Mouse (Mus musculus) left cerebral cortex, adult 8-10 months (tissue): ENCODE results near the gene Med16. TPM values are rescaled to one million over a fixed set of nuclear protein-coding genes. Genes with fewer than 3 reads are reported as not detected.

Source experiments
- DNase-seq, 2 experiments: peaks; one replicate each; pipeline ENCODE4 v3.0.0; 2022; ENCODE audit warnings: low spot score in 2 of 2
- total RNA-seq, 4 experiments: library from RNA; stranded (reverse); gene quantifications; 2 replicates each; pipeline ENCODE4 v1.2.4; 2022

The Med16 gene
- total RNA-seq, 4 experiments from 2014 or later: 51.9 to 68.0 (median 61.4) TPM

- DNase-seq: no peak
These were observed 8.9 kb upstream of the Med16 start for GRCm38 (mm10) chr10:79917532-79918100.

- peak; percentile 70 to 74 for DNase-seq
These were observed 8.2 kb upstream of the Med16 start, which contains the start of gene Kiss1r for GRCm38 (mm10) chr10:79916808-79917531. TSS of gene Kiss1r (plus strand) at chr10:79916971.

DNA sequence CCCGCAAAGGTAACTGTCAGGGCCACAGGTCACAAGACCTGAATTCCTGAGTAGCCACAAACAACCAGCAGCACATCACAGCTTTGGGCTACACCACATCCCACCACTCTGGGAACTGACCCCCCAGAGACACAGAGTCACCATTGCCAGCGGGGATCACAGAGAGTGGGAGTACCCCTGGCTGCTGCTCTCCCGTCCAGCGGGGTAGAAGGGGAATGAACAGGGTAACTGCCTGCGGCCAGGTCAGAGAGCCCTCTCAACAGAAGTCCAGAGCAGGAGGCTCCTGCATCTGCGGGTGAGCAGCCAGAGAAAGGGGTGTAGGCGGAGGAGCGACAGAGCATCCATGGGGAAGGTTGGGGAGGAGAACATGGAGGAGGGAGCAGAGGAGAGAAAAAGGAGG, 7.4 kb upstream of the Med16 start:
- DNase-seq: no peak

DNA sequence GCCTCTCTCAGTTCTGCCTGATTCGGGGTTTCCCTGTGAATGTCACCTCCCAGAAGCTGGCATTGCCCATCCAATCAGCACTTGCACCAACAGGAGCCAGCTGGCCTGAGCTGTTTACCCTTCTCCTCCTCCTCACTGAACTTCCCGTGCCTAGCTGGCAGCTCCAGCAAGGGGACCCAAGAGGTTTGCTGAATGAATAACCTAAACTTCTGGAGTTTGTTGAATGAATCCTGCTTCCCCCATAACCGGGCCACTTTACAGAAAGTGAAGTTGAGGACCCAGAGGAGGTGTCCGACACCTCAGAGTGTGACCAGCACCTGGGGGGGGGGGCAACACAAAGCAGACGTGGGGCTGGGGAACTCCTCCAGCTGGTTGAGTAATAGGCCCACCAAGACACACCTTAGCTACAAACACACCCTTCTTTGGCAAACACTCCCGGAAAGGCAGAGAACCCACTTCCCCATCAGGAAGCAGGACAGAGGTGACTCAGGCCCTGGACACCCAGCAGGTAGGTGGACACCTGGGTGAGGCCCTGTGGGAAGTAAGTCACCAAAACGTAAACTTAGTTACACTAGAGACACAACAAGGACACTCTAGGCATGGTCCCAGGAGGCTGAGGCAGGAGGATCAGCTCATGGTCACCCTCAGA, 6.3 kb upstream of the Med16 start:
- no peak for DNase-seq

DNA sequence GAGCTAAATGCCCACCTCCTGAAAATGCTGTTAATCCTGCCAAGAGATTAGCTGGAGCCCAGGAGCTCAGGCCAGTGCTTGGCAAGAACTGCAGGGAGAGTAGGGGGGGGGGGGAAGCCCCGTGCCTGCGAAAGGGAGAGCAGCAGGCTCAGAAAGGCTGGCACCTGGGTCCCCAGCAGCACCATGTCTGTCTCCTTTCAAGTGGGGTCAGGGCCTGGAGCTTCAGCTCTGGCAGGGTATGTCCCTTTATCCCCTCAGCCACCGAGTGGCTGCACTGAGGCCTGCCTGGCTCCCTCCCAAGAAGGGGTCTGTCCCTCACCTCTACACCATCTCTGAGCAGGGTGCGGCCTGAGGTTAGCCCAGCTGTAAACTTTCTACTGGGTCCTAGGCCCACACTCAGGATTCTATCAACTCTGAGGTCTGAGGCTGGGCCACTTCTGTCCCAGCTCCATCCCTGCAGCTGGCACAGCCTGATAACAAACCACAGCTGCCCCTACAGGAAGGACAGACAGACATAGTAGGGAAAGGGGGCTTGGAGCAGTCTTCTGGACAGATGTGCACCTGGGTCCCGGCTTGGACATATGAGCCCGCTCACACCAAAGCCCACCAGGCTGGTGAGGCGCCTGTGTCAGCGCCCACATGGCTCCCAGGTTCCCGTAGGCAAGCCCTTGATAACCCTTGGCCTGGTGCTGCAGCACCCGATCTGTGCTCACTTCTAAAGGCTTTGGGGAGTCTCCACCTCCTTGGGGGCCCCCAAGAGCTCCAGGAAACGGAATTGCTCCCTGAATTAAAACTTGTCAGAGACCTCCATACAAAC, 5.6 kb upstream of the Med16 start:
- no peak for DNase-seq

DNA sequence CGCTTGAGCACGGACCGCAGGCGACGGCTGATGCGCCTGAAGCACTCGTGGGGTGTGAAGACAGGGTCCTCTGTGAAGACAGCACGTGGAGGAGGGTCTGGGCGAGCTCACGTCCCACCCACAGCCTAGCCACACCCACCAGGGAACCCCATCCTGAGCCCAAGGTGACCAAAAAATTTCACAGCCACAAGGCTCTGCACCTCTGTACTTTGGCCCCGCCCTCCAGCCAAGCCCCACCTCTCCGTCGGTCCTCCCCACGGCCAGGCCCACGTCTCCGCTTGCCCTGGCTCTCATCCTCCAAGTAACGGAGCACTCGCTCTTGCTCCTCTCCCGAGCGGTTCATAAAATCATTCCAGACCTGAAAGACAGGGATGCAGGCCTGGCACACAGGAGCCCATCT, 3.7 kb upstream of the Med16 start:
- DNase-seq: no peak

GRCm38 (mm10) chr10:79910556-79910955, 1.8 kb upstream of the Med16 start, which contains the start of gene Gm26602:
TSS of gene Gm26602 (plus strand) at chr10:79910856.
- no peak for DNase-seq

GRCm38 (mm10) chr10:79909092-79909922, 584 bp upstream of the Med16 start:
- DNase-seq: peak in 1 of 2 experiments; percentile 67

DNA sequence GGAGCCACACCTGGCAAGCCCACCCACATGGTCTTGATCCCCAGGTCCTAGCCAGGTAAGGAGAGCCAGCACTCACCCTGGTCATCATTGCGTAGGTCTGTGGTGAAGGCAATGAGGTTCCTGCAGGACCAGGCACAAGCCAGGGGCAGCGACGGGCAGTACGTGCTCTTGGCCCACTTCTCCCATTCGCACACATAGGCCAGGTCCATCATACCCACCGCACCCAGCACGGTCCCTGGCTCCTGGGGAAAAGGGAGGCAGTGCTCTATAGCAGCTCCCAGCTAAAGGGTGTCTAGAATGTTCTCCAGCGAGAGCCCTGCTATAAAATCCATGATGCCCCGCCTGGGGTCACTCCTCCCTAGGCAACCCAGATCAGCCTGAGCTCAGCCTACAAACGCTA, 1.3 kb downstream of the Med16 start:
- DNase-seq: no peak

DNA sequence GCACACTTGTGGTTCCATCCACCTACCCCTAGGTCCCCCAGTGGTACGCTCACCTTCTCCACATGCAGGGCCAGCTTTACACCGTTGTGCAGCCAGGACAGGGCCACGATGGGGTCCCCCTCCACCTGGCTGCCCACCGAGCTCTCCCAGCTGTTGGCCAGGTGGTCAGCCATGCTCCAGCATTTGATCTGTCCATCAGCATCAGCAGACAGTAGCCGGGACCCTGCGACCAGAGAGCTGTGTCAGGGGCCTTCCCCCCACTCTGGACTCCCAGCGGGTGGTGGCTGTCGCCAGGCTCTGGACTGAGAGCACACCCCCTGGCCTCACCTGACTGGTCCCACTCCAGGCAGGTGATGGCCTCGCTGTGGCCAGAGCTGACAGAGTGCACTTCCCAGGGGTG, 2.0 kb downstream of the Med16 start:
- no peak for DNase-seq

DNA sequence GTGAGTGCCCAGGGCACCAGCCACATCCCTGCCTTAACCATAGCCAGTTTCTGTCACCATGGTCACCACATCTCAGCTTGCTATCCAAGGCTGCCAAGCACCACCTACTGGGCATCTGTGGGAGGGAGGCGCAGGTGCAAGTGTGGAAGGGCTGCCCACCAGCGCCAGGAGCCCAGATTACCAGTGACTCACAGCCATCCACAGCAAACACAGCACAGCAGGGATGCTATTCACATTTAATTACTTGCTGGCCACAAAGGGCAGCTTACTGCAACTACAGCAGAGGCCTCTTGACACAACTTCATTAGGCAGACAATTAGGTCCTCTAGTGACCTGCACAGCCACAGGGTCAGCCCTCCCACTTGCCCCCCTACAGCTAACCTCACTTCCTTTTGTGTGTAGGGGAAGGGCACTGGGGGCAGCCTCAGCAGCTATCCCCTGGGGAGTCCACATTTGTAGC, 7.7 kb downstream of the Med16 start:
- DNase-seq: peak in 1 of 2 experiments; percentile 93

GRCm38 (mm10) chr10:79897316-79898245, 11.1 kb downstream of the Med16 start:
- DNase-seq: no peak

DNA sequence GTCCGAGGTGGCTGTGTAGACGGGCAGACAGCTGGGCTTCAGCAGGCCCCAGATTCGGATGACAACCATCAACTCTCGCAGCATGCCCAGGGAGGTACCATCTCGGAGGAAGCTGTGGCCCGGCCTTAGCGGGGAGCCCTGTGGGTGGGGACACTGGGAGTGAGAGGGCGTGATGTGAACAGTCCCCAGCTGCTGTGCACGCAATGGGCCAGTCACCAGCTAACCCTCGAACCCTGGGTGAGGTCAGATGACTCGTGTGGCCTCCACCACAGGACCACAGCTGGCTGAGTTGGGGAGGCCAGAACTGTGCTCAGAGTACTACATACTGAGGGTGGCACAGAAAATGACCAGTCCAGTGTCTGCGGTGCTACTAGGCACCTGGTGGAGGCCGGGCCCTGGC, 11.9 kb downstream of the Med16 start:
- DNase-seq: no peak

GRCm38 (mm10) chr10:79896306-79896705, 12.4 kb downstream of the Med16 start:
- DNase-seq: no peak

DNA sequence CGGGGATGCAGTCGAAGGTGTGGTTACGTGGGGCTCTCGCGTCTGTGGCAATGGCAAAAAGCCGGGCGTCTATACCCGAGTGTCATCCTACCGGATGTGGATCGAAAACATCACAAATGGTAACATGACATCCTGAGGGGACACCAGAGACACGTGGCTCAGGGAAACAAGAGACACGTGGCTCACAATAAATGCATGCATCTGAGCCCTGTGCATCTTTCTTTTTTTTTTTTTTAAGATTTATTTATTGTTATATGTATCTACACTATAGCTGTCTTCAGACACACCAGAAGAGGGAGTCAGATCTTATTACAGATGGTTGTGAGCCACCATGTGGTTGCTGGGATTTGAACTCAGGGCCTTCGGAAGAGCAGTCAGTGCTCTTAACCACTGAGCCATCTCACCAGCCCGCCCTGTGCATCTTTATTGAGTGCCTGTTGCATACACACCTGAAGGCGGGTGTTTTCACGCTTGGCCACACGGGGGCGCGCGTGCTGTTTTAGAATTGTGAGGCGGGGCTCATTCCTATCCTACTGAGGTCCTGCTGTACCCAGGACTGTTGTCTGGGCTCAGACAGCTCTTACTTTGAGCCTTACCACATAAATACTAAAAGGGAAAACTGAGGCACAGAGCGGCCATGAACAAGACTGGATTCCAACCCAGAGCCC, 16.1 kb downstream of the Med16 start:
- peak; percentile 58 to 72 for DNase-seq

GRCm38 (mm10) chr10:79890670-79891069, 18.1 kb downstream of the Med16 start, which contains the start of gene Cfd:
TSS of gene Cfd (plus strand) at chr10:79890853.
- DNase-seq: no peak

DNA sequence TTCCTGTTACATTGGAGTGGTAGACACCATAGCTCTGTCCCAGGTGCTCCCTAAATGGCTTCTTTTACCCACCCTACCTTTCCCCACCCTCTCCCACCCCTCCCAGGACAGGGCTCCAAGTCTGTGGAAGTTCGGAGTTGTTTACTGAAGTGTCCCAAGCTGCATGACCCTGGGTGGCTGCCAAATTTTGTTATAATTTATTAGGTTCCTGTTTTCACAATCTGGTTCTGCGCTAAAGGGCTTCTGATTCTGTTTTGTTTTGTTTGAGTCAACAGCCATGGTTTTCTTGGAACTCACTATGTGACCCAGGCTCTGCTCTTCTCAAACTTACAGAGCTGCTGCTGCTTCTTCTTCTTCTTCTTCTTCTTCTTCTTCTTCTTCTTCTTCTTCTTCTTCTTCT, 19.3 kb downstream of the Med16 start:
- DNase-seq: no peak

DNA sequence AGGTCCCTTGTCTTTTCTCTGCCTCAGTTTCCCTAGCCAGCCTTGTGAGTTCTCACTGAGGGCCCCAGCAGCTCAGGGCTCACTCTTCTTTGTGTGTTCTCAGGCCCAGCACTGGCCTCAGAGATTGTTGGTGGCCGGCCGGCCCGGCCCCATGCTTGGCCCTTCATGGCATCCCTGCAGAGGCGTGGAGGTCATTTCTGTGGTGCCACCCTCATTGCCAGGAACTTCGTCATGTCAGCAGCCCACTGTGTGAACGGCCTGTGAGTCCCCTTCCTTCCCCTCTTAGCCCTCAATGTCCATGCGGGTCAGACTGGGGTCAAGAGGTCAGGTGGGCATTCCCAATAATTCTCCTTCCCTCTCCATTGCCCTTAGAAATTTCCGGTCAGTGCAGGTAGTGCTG, 22.1 kb downstream of the Med16 start:
- DNase-seq: no peak

DNA sequence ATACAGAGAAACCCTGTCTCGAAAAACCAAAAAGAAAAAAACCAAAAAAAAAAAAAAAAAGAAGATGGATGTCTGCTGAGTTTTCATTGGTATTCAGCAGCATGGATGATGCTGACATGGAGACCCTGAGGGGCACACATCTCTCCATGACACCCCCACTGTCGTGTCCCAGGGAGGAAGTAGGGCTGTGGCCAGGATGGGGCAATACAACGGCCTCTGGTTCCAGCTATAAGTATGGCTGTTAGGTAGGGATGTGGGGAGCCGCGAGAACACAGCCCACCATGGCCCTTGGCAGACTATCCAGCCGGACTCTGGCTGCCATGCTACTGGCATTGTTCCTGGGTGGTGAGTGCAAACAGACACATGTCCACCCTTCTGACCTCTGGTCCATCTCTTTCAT, 22.7 kb downstream of the Med16 start, which contains the start of gene Elane:
Elane (plus strand) TSS at position 194 of the 400 bp plus-strand sequence.
- DNase-seq: no peak
